Mouse (Mus musculus) megakaryocyte, embryonic 14.5 days (primary cell): ENCODE data around the gene Hmg20b. TPM values are rescaled to one million over a fixed set of nuclear protein-coding genes. Genes with fewer than 3 reads are reported as not detected.
A peak's percentile ranks its signal among the peaks of the same experiment; 100 is the strongest.

ENCODE experiments used
- H3K27me3 ChIP-seq: replicated peaks from 2 replicates; pipeline ENCODE3; 2012; ENCODE audit warnings: inconsistent platforms
- H3K36me3 ChIP-seq: replicated peaks from 2 replicates; pipeline ENCODE3; 2012; ENCODE audit warnings: low read length, inconsistent platforms, mixed read lengths
- H3K4me1 ChIP-seq: 2 replicates; pipeline ENCODE4 v1.6.1; 2012; ENCODE audit warnings: inconsistent platforms
- H3K4me3 ChIP-seq: replicated peaks from 2 replicates; pipeline ENCODE3; 2012; ENCODE audit warnings: moderate library complexity, mild to moderate bottlenecking, inconsistent platforms
- H3K9me3 ChIP-seq: 2 replicates; pipeline ENCODE4 v1.6.1; 2012; ENCODE audit warnings: inconsistent platforms
- FLI1 ChIP-seq: IDR thresholded peaks from 2 replicates; pipeline ENCODE4 v1.6.1; 2012; ENCODE audit warnings: low read length, inconsistent platforms, mixed read lengths
- GATA1 ChIP-seq: IDR thresholded peaks from 3 replicates; pipeline ENCODE4 v1.6.1; 2012; ENCODE audit warnings: mixed read lengths, low read length, inconsistent platforms, borderline replicate concordance
- polyA plus RNA-seq: library from polyadenylated mRNA; stranded (reverse); fragments of >175 nt; gene quantifications from 2 replicates; pipeline ENCODE4 v1.2.3, GENCODE M21; 2012; ENCODE audit warnings: low replicate concordance; ENCODE audit not compliant: insufficient read depth

The Hmg20b gene
- polyA plus RNA-seq, 1 experiment: 302 TPM

GRCm38 (mm10) chr10:81379809-81380378 is 29.6 kb upstream of the Hmg20b start:
- TF ChIP-seq FLI1 (no peak), GATA1 (no peak)
- Histone ChIP-seq H3K4me3 (peak overlapping the region; percentile 39), H3K9me3 (no peaks in the 10 kb centered on the region), H3K4me1 (peaks cover 78% of the 10 kb centered on the region), H3K27me3 (no peaks in the 10 kb centered on the region), H3K36me3 (peaks cover 20% of the 10 kb centered on the region)

- TF ChIP-seq FLI1: no peak
- no peak for TF ChIP-seq GATA1
- Histone ChIP-seq H3K36me3 (peaks cover 26% of the 10 kb centered on the region), H3K4me3 (peak overlapping the region; percentile 95), H3K4me1 (peaks cover 78% of the 10 kb centered on the region), H3K27me3 (no peaks in the 10 kb centered on the region), H3K9me3 (no peaks in the 10 kb centered on the region)
Observed at GRCm38 (mm10) chr10:81379183-81379553, 28.9 kb upstream of the Hmg20b start.

GRCm38 (mm10) chr10:81378553-81379182 is 28.4 kb upstream of the Hmg20b start:
- H3K9me3 ChIP-seq: no peaks in the 10 kb centered on the region
- TF ChIP-seq GATA1 (no peak), FLI1 (0 out of 2 replicates have a peak, but pooled peaks have one; percentile 21)
- no peaks in the 10 kb centered on the region for H3K27me3 ChIP-seq
- H3K4me1 ChIP-seq: peaks cover 83% of the 10 kb centered on the region
- peak overlapping the region; percentile 95 for H3K4me3 ChIP-seq
- peaks cover 31% of the 10 kb centered on the region for H3K36me3 ChIP-seq

- H3K27me3 ChIP-seq: no peaks in the 10 kb centered on the region
- peak within 1 kb of the TSS; percentile 95 for H3K4me3 ChIP-seq
- TF ChIP-seq GATA1 (no peak), FLI1 (no peak)
- H3K36me3 ChIP-seq: peaks cover 38% of the 10 kb centered on the region
- peaks cover 87% of the 10 kb centered on the region for H3K4me1 ChIP-seq
- H3K9me3 ChIP-seq: no peaks in the 10 kb centered on the region
Observed at GRCm38 (mm10) chr10:81377793-81378552, 27.7 kb upstream of the Hmg20b start, which contains the start of gene Fzr1. TSS of gene Fzr1 (minus strand) at chr10:81378516.

- Histone ChIP-seq H3K4me3 (peak overlapping the region; percentile 95), H3K36me3 (peaks cover 44% of the 10 kb centered on the region), H3K9me3 (no peaks in the 10 kb centered on the region), H3K27me3 (no peaks in the 10 kb centered on the region), H3K4me1 (peaks cover 87% of the 10 kb centered on the region)
- TF ChIP-seq GATA1 (no peak), FLI1 (no peak)
Observed at GRCm38 (mm10) chr10:81377362-81377664, 27.0 kb upstream of the Hmg20b start.

GRCm38 (mm10) chr10:81376561-81377361 is 26.5 kb upstream of the Hmg20b start:
- Histone ChIP-seq H3K36me3 (peaks cover 50% of the 10 kb centered on the region), H3K4me3 (peak overlapping the region; percentile 95), H3K9me3 (no peaks in the 10 kb centered on the region), H3K4me1 (peaks cover 87% of the 10 kb centered on the region), H3K27me3 (no peaks in the 10 kb centered on the region)
- TF ChIP-seq GATA1: no peak
- no peak for TF ChIP-seq FLI1

- TF ChIP-seq GATA1 (no peak), FLI1 (no peak)
Observed at GRCm38 (mm10) chr10:81375322-81375721, 25.0 kb upstream of the Hmg20b start.

GRCm38 (mm10) chr10:81367207-81367495 is 16.9 kb upstream of the Hmg20b start:
- peaks cover 73% of the 10 kb centered on the region for H3K4me1 ChIP-seq

More at GRCm38 (mm10) chr10:81375322-81375721, 25.0 kb upstream of the Hmg20b start:
- Histone ChIP-seq H3K27me3 (no peaks in the 10 kb centered on the region), H3K4me1 (peaks cover 73% of the 10 kb centered on the region), H3K4me3 (peak overlapping the region; percentile 42), H3K36me3 (peaks cover 64% of the 10 kb centered on the region), H3K9me3 (no peaks in the 10 kb centered on the region)

GRCm38 (mm10) chr10:81366477-81367206 is 16.4 kb upstream of the Hmg20b start:
- peaks cover 74% of the 10 kb centered on the region for H3K4me1 ChIP-seq
- peaks cover 100% of the 10 kb centered on the region for H3K36me3 ChIP-seq
- no peak for TF ChIP-seq FLI1
- no peaks in the 10 kb centered on the region for H3K9me3 ChIP-seq
- no peaks in the 10 kb centered on the region for H3K27me3 ChIP-seq
- H3K4me3 ChIP-seq: peak overlapping the region; percentile 38

More at GRCm38 (mm10) chr10:81367207-81367495, 16.9 kb upstream of the Hmg20b start:
- Histone ChIP-seq H3K9me3 (no peaks in the 10 kb centered on the region), H3K36me3 (peaks cover 100% of the 10 kb centered on the region), H3K4me3 (no peak overlapping the region), H3K27me3 (no peaks in the 10 kb centered on the region)
- TF ChIP-seq FLI1 (no peak), GATA1 (no peak)
